Mouse (Mus musculus) intestine, embryonic 16.5 days (tissue): Measurements from ENCODE around the gene Art3. TPM values are rescaled to one million over a fixed set of nuclear protein-coding genes. Genes with fewer than 3 reads are reported as not detected.
"Not testable (repeated sequence)": the region's sequence is repeated elsewhere in the genome, so short reads cannot be mapped to it uniquely, and the experiment has no call there.

Experiments used
- ATAC-seq: fragments of 200-750 bp; cut with Nextera tagmentation; 2 replicates; pipeline ENCODE4 v1.8.0; 2017; ENCODE audit warnings: moderate TSS enrichment, moderate library complexity
- H3K27ac ChIP-seq: fragments of 300-500 bp; sonication (generic); 2 replicates; pipeline ENCODE4 v1.5.1; 2014; ENCODE audit warnings: mild to moderate bottlenecking, low read length
- H3K27me3 ChIP-seq: fragments of 300-500 bp; sonication (generic); replicated peaks from 2 replicates; pipeline ENCODE4 v1.6.1; 2014; ENCODE audit warnings: low read length, control low read depth, mixed read lengths; ENCODE audit not compliant: control insufficient read depth, insufficient read depth
- H3K36me3 ChIP-seq: fragments of 300-500 bp; sonication (generic); 2 replicates; pipeline ENCODE4 v1.6.1; 2014; ENCODE audit warnings: low read length, control low read depth; ENCODE audit not compliant: control insufficient read depth, insufficient read depth
- H3K4me1 ChIP-seq: fragments of 300-500 bp; sonication (generic); 2 replicates; pipeline ENCODE4 v1.6.1; 2014; ENCODE audit warnings: low read length, control low read depth, mixed read lengths; ENCODE audit not compliant: control insufficient read depth, insufficient read depth
- H3K4me2 ChIP-seq: fragments of 300-500 bp; sonication (generic); 2 replicates; pipeline ENCODE4 v1.6.1; 2014; ENCODE audit warnings: low read depth, low read length, control low read depth
- H3K4me3 ChIP-seq: fragments of 300-500 bp; sonication (generic); 2 replicates; pipeline ENCODE4 v1.5.1; 2014; ENCODE audit warnings: mild to moderate bottlenecking, low read length
- H3K9ac ChIP-seq: fragments of 300-500 bp; sonication (generic); 2 replicates; pipeline ENCODE4 v1.6.1; 2014; ENCODE audit warnings: low read depth, low read length
- H3K9me3 ChIP-seq: fragments of 300-500 bp; sonication (generic); 2 replicates; pipeline ENCODE4 v1.6.1; 2016; ENCODE audit warnings: low read length, control low read depth; ENCODE audit not compliant: control insufficient read depth
- WGBS: fragments of 180-500 bp; shearing (Covaris S2); extraction: QIAGEN DNeasy Blood & Tissue Kit; methylation state at CpG from one replicate; pipeline ENCODE4 v1.1.7; 2014; 5-methylcytosine and 5-hydroxymethylcytosine counted together
- polyA plus RNA-seq: library from polyadenylated mRNA; unstranded; fragments of >200 nt; fragmentation: Nextera tagmentation; extraction: Ambion mirVana; gene quantifications from 2 replicates; pipeline ENCODE4 v1.2.1, GENCODE M21; 2015

The Art3 gene
- polyA plus RNA-seq, 1 experiment from 2014 or later: 5.6 TPM

DNA sequence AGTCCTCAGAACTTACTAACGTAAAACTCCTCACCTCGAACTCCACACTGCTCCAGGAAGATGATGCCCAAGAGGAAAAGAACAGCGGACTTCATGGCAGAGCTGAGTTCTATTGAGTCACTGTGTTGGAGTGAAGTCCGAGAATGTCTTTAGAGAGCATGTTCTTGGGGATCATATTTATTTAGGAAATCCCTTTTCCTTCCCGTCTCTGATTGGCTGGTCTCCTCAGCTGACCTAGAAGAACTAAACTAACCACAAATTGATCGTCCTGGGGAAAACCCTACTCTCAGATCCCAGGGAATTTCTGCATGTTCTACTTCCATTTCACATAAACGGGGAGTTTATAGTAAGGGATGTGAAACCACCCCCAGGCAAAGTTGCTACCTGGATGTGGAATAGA lies 3.7 kb upstream of the Art3 start, which contains the start of gene Cxcl9:
Gene Cxcl9, minus strand, starts transcription at position 151 of the 400 bp plus-strand sequence.
- H3K9ac ChIP-seq: no peak within 1 kb of the TSS
- peaks cover 5% of the 10 kb centered on the region; the same call in 1 of the 2 replicates for H3K4me1 ChIP-seq
- no peaks in the 10 kb centered on the region for H3K27me3 ChIP-seq
- H3K36me3 ChIP-seq: no peaks in the 10 kb centered on the region
- ATAC-seq: no peak
- 75% methylated on average over 7 of the region's 7 CpGs for WGBS
- no peaks in the 10 kb centered on the region for H3K9me3 ChIP-seq
- H3K4me2 ChIP-seq: no peak within 1 kb of the TSS
- H3K4me3 ChIP-seq: no peak within 1 kb of the TSS
- no peak within 1 kb of the TSS for H3K27ac ChIP-seq

DNA sequence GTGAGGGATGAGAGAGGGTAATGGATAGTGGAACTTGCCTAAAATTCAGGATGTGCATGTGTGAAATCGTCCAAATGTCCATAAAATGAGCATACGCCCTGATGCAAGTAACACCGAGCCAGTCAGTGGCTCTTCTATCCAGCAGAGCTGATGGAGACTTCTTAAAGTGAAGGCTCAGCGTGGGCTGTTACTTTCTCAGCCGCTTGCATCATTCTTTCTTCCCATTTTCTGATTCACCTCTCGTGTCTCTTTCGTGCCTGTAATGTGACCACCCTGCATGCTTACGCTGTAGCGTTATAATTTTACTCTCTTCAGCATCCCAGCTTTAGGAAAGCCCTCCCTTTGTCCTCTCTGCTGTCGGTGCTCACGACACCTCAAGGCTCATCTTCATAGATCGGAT lies 505 bp upstream of the Art3 start:
- Histone ChIP-seq H3K4me3 (no peak overlapping the region), H3K4me1 (peaks cover 5% of the 10 kb centered on the region; the same call in 1 of the 2 replicates), H3K9ac (no peak overlapping the region), H3K4me2 (no peak overlapping the region), H3K36me3 (no peaks in the 10 kb centered on the region), H3K27me3 (no peaks in the 10 kb centered on the region), H3K9me3 (no peaks in the 10 kb centered on the region), H3K27ac (no peak overlapping the region)
- 86% methylated on average over 12 of the region's 12 CpGs for WGBS
- ATAC-seq: no peak

DNA sequence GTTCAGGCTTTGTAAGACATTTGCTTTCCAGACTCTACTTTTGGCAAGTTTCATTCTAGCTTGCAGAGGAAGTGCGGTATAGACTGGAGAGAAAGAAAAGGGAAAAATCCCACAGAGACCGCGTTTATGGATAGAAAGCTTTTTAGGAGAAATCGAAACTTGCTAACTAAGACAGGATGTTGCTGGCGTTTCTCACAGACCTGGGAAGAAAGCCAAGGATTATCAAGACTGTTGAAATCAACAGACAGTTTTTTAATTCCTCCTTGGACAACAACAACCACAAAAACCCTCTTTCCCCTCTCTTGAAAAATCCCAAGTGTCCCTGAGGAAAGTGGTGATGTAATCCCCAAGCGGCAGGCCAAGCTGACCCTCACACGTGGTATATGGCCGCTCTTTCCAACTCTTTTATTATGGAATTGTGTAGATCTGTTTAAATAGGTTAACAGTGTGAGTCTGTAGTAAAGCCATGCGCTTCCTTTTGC lies 773 bp downstream of the Art3 start:
- 34% methylated on average over 9 of the region's 9 CpGs for WGBS
- ATAC-seq: peak; percentile 71
- H3K4me2 ChIP-seq: peak overlapping the region; percentile 33
- H3K36me3 ChIP-seq: no peaks in the 10 kb centered on the region
- H3K9me3 ChIP-seq: no peaks in the 10 kb centered on the region
- peak overlapping the region; percentile 11; the same call in 1 of the 2 replicates for H3K9ac ChIP-seq
- peak overlapping the region; percentile 79 for H3K27ac ChIP-seq
- H3K27me3 ChIP-seq: no peaks in the 10 kb centered on the region
- H3K4me3 ChIP-seq: no peak overlapping the region; the same call in 1 of the 2 replicates
- peaks cover 5% of the 10 kb centered on the region; the same call in 1 of the 2 replicates for H3K4me1 ChIP-seq

DNA sequence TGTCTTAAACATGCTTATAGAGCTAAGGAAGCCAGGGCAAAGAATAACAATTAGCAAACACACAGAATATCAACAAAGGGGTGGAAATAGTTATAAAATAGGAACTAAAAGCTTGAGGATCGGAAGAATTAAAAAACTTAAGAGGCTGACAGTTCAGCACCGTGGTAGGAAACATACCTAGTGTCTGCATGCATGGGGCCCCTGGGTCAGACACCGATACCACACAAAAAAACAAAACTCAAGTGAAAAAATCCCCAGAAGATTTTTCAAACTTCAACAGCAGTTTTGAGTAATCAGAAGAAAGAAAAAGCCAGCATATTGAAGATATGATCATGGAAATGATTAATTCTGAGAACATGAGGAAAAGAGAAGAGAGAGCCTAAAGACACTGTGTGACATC lies 5.1 kb downstream of the Art3 start:
- Histone ChIP-seq H3K9ac (no peak overlapping the region), H3K36me3 (no peaks in the 10 kb centered on the region), H3K9me3 (no peaks in the 10 kb centered on the region), H3K4me3 (no peak overlapping the region), H3K27ac (no peak overlapping the region), H3K4me1 (peaks cover 4% of the 10 kb centered on the region; the same call in 1 of the 2 replicates), H3K4me2 (no peak overlapping the region), H3K27me3 (no peaks in the 10 kb centered on the region)
- ATAC-seq: no peak
- 82% methylated on average over 3 of the region's 3 CpGs for WGBS

DNA sequence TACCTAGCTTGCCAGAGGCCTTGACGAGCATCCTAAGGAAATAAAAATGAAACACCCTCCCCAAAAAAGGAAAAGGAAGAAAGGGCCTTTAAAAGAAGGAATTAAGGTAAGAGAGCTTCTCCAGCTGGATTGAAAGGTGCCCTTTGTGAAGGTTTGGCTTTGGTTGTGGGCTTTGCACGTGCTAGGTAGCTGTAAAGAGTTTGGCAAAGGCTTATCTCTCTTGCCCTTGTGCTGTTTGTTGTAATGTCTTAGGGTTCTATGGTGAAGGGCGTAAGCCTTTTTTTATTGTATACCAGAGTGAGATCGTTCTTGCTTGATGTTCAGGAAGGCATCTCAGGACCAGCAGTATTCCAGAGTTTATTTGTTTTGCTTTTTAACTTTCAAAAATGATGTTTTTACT lies 9.0 kb downstream of the Art3 start:
- H3K27me3 ChIP-seq: no peaks in the 10 kb centered on the region
- no peaks in the 10 kb centered on the region for H3K9me3 ChIP-seq
- no peak overlapping the region for H3K9ac ChIP-seq
- H3K36me3 ChIP-seq: no peaks in the 10 kb centered on the region
- no peak overlapping the region for H3K4me2 ChIP-seq
- H3K4me3 ChIP-seq: no peak overlapping the region
- H3K4me1 ChIP-seq: no peaks in the 10 kb centered on the region
- no peak overlapping the region for H3K27ac ChIP-seq
- no peak for ATAC-seq
- WGBS: 70% methylated on average over 4 of the region's 4 CpGs

DNA sequence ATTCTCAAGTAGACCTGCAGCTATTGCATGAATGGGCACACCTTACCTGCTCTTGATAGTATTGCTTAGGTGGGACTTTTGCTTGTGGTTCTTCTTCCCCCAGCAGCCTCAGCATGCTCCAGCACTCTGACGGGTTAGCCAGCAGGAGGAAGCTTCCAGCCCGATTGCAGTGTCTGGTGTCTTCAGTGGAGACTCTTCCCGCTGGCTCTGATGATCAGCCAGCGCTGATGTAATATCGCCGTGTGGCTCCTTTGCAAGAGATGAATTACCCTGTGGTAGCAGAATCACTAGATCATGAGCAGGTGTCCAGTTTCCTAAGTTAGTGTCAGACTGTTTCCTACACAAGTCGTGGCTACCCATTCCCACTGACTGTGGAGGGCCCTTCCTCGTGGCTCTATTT lies 13.4 kb downstream of the Art3 start:
- ATAC-seq: no peak
- Histone ChIP-seq H3K27ac (no peak overlapping the region), H3K4me3 (no peak overlapping the region), H3K4me2 (no peak overlapping the region), H3K36me3 (no peaks in the 10 kb centered on the region), H3K4me1 (peaks cover 8% of the 10 kb centered on the region), H3K9ac (no peak overlapping the region), H3K9me3 (no peaks in the 10 kb centered on the region), H3K27me3 (no peaks in the 10 kb centered on the region)
- 79% methylated on average over 8 of the region's 8 CpGs for WGBS

DNA sequence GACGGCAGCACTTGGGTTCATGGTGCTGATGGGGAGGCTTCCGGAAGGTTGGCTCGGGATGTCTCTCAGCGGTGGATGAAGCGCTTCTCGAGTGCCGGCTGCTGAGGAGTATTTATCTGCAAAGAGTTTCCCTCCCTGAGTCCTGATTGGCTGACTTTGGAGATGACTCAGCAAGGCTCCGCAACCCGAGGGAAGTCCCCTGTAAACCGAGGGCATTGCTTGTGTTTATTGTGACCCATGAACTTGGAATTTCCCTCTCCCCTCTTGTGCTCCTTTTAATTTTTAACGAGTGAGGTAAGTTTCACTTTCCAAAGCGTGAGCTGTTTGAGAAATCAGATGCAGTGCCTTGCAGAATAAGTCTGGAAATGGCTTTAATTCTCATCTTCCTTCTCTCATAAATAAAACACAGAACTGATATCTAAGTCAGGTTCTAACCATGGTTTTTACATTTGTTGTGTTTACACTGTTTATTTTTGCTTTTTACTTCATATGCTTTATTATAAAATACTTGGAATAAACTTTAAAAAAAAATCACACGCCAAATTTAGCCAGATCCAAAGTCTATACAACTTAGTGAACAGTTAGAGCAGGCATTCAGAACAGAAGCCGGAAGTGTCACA lies 17.3 kb downstream of the Art3 start, which contains the start of gene Cxcl10:
Gene Cxcl10, minus strand, starts transcription at position 96 of the 620 bp plus-strand sequence.
- Histone ChIP-seq H3K4me1 (peaks cover 10% of the 10 kb centered on the region), H3K4me2 (peak within 1 kb of the TSS; percentile 48), H3K4me3 (peak within 1 kb of the TSS; percentile 36), H3K27me3 (no peaks in the 10 kb centered on the region), H3K27ac (no peak within 1 kb of the TSS), H3K9ac (no peak within 1 kb of the TSS), H3K36me3 (no peaks in the 10 kb centered on the region), H3K9me3 (no peaks in the 10 kb centered on the region)
- 10% methylated on average over 14 of the region's 14 CpGs for WGBS
- ATAC-seq: peak; percentile 89

DNA sequence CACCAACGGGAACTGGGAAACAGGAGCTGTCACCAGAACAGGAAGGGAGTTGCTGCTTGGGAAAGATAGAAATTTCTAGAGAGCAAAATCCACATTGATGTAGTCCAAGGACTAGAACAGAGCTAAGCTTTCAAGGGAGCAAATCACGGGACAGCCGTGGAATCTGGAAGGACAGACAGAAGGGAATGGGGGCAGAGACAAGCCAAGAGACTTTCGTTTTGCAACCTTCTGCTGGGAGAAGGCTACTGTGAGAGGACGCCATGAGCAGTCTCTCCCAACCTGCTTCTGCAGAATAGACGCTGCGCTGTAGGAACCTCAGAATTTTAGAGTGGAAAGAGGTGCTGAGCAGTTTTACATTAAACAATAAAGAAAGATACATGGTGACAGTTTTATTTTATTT lies 18.1 kb downstream of the Art3 start:
- no peaks in the 10 kb centered on the region for H3K27me3 ChIP-seq
- peaks cover 10% of the 10 kb centered on the region for H3K4me1 ChIP-seq
- no peak overlapping the region for H3K4me2 ChIP-seq
- no peak overlapping the region for H3K27ac ChIP-seq
- no peaks in the 10 kb centered on the region for H3K9me3 ChIP-seq
- WGBS: 83% methylated on average over 7 of the region's 7 CpGs
- H3K4me3 ChIP-seq: no peak overlapping the region
- H3K36me3 ChIP-seq: no peaks in the 10 kb centered on the region
- no peak overlapping the region for H3K9ac ChIP-seq
- no peak for ATAC-seq

DNA sequence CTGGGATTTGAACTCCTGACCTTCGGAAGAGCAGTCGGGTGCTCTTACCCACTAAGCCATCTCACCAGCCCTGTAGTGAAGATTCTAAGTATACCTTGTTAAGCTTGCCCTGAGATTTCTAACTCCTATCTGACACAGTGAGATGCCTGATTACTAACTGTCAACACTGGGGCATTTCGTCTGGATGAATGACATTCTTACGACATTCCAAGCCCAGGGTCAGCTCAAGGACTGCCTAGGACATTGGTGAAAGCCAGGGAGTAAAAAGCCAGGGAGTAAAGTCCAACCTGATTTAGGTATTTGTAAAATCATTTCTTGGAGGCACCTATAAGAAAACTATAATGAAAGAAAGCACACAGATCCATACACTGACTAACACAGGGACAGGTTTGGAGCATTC lies 21.1 kb downstream of the Art3 start:
- H3K9me3 ChIP-seq, H3K27ac ChIP-seq, H3K4me3 ChIP-seq, H3K4me2 ChIP-seq, ATAC-seq, H3K9ac ChIP-seq, H3K27me3 ChIP-seq, H3K36me3 ChIP-seq: not testable (repeated sequence)
- WGBS: 63% methylated on average over 4 of the region's 4 CpGs
- H3K4me1 ChIP-seq: peaks cover 10% of the 10 kb centered on the region
